Mouse (Mus musculus) layer of hippocampus, postnatal 36 days (tissue): Measurements from ENCODE around the gene Tbl3. TPM values are rescaled to one million over a fixed set of nuclear protein-coding genes. Genes with fewer than 3 reads are reported as not detected.

Source experiments
- DNase-seq, 2 experiments: peaks; one replicate each; pipeline ENCODE4 v3.0.0; 2022
- total RNA-seq, 2 experiments: library from RNA; stranded (reverse); gene quantifications; 2 replicates each; pipeline ENCODE4 v1.2.3; 2021

The Tbl3 gene
- total RNA-seq, 2 experiments from 2014 or later, result 26.1 to 29.4 TPM

- DNase-seq, result no peak
These were observed 56.7 kb downstream of the Tbl3 start for GRCm38 (mm10) chr17:24650766-24651165.

- DNase-seq, result no peak
These were observed 57.3 kb downstream of the Tbl3 start, which contains the start of gene Slc9a3r2 for GRCm38 (mm10) chr17:24650070-24650616. Gene Slc9a3r2 (minus strand): TSS chr17:24650327.

- no peak for DNase-seq
These were observed 57.8 kb downstream of the Tbl3 start for GRCm38 (mm10) chr17:24649581-24650069.

- no peak for DNase-seq
These were observed 58.6 kb downstream of the Tbl3 start for GRCm38 (mm10) chr17:24648731-24649377.

Other genes with a start within 250 kb of the Tbl3 start
- gene E4f1, start 237.3 kb downstream of the Tbl3 start, total RNA-seq, result 10 to 100 TPM; 30.3 to 42.7 TPM
- gene Pgp, start 237.3 kb downstream of the Tbl3 start, total RNA-seq, result 10 to 100 TPM; 62.3 to 66.4 TPM
- 1 to 10 TPM; 1.9 to 2.6 TPM for gene Bricd5, start 233.8 kb downstream of the Tbl3 start, total RNA-seq
- gene Mlst8, start 228.6 kb downstream of the Tbl3 start, total RNA-seq, result 10 to 100 TPM; 40.7 to 45.0 TPM
- gene Caskin1, start 219.1 kb downstream of the Tbl3 start, total RNA-seq, result 100 to 1,000 TPM; 158 to 160 TPM
- gene Traf7, start 179.7 kb downstream of the Tbl3 start, total RNA-seq, result 10 to 100 TPM; 86.7 to 95.1 TPM
- 10 to 100 TPM; 72.9 to 76.8 TPM for gene Rab26, start 173.4 kb downstream of the Tbl3 start, total RNA-seq
- 10 to 100 TPM; 84.9 to 95.3 TPM for gene Pkd1, start 157.8 kb downstream of the Tbl3 start, total RNA-seq
- gene Tsc2, start 75.0 kb downstream of the Tbl3 start, total RNA-seq, result 100 to 1,000 TPM; 181 to 184 TPM
- 1 to 10 TPM; 3.9 to 6.9 TPM for gene Nthl1, start 75.0 kb downstream of the Tbl3 start, total RNA-seq
- gene Slc9a3r2, start 57.3 kb downstream of the Tbl3 start, total RNA-seq, result 10 to 100 TPM; 41.1 to 43.3 TPM
- gene Npw, start 49.2 kb downstream of the Tbl3 start, total RNA-seq, result 1 to 10 TPM; 1.7 to 2.9 TPM
- 10 to 100 TPM; 38.2 to 43.5 TPM for gene Zfp598, start 38.0 kb downstream of the Tbl3 start, total RNA-seq
- 100 to 1,000 TPM; 152 to 165 TPM for gene Syngr3, start 17.7 kb downstream of the Tbl3 start, total RNA-seq
- gene Gfer, start 11.5 kb downstream of the Tbl3 start, total RNA-seq, result 10 to 100 TPM; 17.0 to 22.7 TPM
- gene Noxo1, start 11.4 kb downstream of the Tbl3 start, total RNA-seq, result 1 to 10 TPM; 2.5 to 3.0 TPM
- not detected for gene Rnf151, start 10.4 kb upstream of the Tbl3 start, total RNA-seq
- 100 to 1,000 TPM; 326 to 349 TPM for gene Rps2, start 10.5 kb upstream of the Tbl3 start, total RNA-seq
- gene Ndufb10, start 16.8 kb upstream of the Tbl3 start, total RNA-seq, result 100 to 1,000 TPM; 199 to 228 TPM
- under 1 TPM in 1 of 2 experiments, not detected in 1; 0.56 TPM for gene Rpl3l, start 20.2 kb upstream of the Tbl3 start, total RNA-seq
- 10 to 100 TPM; 42.1 to 45.6 TPM for gene Msrb1, start 29.0 kb upstream of the Tbl3 start, total RNA-seq
- not detected for gene Hs3st6, start 45.3 kb upstream of the Tbl3 start, total RNA-seq
- gene Meiob, start 96.6 kb upstream of the Tbl3 start, total RNA-seq, result not detected
- 100 to 1,000 TPM; 131 to 134 TPM for gene Hagh, start 132.5 kb upstream of the Tbl3 start, total RNA-seq
- gene Fahd1, start 142.7 kb upstream of the Tbl3 start, total RNA-seq, result 10 to 100 TPM; 18.3 to 23.0 TPM
- gene Igfals, start 158.3 kb upstream of the Tbl3 start, total RNA-seq, result under 1 TPM in 1 of 2 experiments, not detected in 1; 0.33 TPM
- gene Nubp2, start 178.7 kb upstream of the Tbl3 start, total RNA-seq, result 10 to 100 TPM; 33.2 to 37.1 TPM
- 10 to 100 TPM; 39.2 to 42.8 TPM for gene Spsb3, start 179.0 kb upstream of the Tbl3 start, total RNA-seq
- gene Eme2, start 187.4 kb upstream of the Tbl3 start, total RNA-seq, result 10 to 100 TPM; 57.5 to 70.4 TPM
- gene Mrps34, start 187.5 kb upstream of the Tbl3 start, total RNA-seq, result 10 to 100 TPM; 75.3 to 75.9 TPM
- 10 to 100 TPM; 60.0 to 67.5 TPM for gene Nme3, start 188.8 kb upstream of the Tbl3 start, total RNA-seq
- gene Mapk8ip3, start 229.3 kb upstream of the Tbl3 start, total RNA-seq, result 100 to 1,000 TPM; 384 to 406 TPM